Mouse (Mus musculus): ENCODE results near the gene Orai1. TPM values are rescaled to one million over a fixed set of nuclear protein-coding genes. Genes with fewer than 3 reads are reported as not detected.
A peak's percentile ranks its signal among the peaks of the same experiment; 100 is the strongest.
"Not testable (repeated sequence)": the region's sequence is repeated elsewhere in the genome, so short reads cannot be mapped to it uniquely, and the experiment has no call there.

Orai1 gene
- polyA plus RNA-seq (2012; rRNA removed), result 63.2 and 90.6 TPM in 2 replicates

DNA sequence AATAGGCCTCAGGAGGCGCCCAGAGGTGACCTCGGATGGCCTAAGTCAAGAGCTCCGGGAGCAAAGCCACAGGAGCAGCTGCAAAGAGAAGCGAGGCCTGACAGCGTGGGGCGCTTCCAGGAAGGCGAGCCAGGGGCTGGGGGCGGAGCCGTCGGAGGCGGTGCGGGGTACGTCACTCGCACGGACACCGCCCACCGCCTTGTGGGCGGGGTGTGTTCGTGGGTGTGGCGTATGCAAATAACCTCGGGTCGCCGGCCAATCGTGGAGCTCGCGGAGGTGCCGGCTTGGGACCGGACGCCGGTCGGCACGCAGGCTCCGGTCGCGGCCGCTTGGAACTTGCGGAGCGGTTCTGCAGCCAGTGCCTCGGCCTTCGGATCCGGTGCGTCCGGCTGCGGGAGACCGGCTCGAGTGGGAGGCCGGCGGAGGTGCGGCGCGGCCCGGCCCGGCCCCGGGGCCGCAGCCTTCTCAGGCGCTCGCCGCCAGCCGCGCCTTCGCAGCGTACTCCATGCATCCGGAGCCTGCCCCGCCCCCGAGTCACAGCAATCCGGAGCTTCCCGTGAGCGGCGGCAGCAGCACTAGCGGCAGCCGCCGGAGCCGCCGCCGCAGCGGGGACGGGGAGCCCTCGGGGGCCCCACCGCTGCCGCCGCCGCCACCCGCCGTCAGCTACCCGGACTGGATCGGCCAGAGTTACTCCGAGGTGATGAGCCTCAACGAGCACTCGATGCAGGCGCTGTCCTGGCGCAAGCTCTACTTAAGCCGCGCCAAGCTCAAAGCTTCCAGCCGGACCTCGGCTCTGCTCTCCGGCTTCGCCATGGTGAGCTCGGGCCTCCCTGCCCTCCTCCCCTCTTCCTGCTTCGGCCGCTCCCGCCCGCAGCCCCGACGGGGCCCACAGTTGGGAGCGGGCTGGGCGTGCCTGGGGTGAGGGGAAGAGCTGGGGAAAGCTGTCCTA lies at the start of gene Orai1:
Orai1 (plus strand) TSS at position 322 of the 949 bp plus-strand sequence.
- Histone ChIP-seq H3K27ac (ENCODE audit: insufficient read depth, low read depth, low read length) (peak within 1 kb of the TSS; percentile 92), H3K27me3 (replicated peaks; ENCODE audit: control insufficient read depth, insufficient read depth, low read length) (no peaks in the 10 kb centered on the region), H3K36me3 (ENCODE audit: control insufficient read depth, insufficient read depth, low read length) (no peaks in the 10 kb centered on the region), H3K4me1 (ENCODE audit: control insufficient read depth, insufficient read depth, low read length) (peaks cover 22% of the 10 kb centered on the region), H3K4me3 (ENCODE audit: insufficient read depth, low read depth, low read length) (peak within 1 kb of the TSS; percentile 96)
- TF ChIP-seq CTCF (conservative IDR thresholded peaks at IDR 0.05; ENCODE audit: insufficient read depth, insufficient read length, low read depth, low read length) (0 out of 2 replicates have a peak, but pooled peaks have one; percentile 10), POLR2A (IDR thresholded peaks at IDR 0.05; ENCODE audit: low read depth, low read length) (peak; percentile 11)
- WGBS, result under 1% methylated on average over 106 of the region's 106 CpGs
- peak; percentile 99 for DNase-seq

DNA sequence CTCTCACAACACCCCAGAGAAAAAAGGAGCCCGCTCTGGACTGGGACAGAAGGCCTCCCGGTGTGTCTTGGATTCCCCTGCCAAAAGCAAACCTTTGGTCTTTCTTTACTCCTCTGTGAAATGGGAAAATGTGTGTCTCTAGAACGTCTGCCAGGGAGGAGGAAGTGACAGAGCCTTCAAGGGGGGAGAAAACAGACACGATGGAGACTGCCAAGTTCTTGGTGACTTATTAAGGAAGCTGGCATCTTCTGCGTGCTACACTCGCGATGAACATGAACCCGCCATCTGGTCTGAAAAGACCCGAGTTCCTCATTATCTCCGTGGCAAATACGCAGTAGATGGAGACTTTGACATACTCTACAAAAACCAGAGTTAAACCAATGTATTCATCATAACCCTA lies 49.4 kb upstream of the Orai1 start:
- peak; percentile 83 for DNase-seq
- Histone ChIP-seq H3K27me3 (replicated peaks; ENCODE audit: control insufficient read depth, insufficient read depth, low read length) (no peaks in the 10 kb centered on the region), H3K4me1 (ENCODE audit: control insufficient read depth, insufficient read depth, low read length) (peaks cover 6% of the 10 kb centered on the region; the same call in 1 of the 2 replicates), H3K4me3 (ENCODE audit: insufficient read depth, low read depth, low read length) (no peak overlapping the region), H3K36me3 (ENCODE audit: control insufficient read depth, insufficient read depth, low read length) (no peaks in the 10 kb centered on the region), H3K27ac (ENCODE audit: insufficient read depth, low read depth, low read length) (no peak overlapping the region)
- no peak for TF ChIP-seq POLR2A (IDR thresholded peaks at IDR 0.05; ENCODE audit: low read depth, low read length)
- TF ChIP-seq CTCF (conservative IDR thresholded peaks at IDR 0.05; ENCODE audit: insufficient read depth, insufficient read length, low read depth, low read length), result no peak
- WGBS, result 55% methylated on average over 11 of the region's 11 CpGs

DNA sequence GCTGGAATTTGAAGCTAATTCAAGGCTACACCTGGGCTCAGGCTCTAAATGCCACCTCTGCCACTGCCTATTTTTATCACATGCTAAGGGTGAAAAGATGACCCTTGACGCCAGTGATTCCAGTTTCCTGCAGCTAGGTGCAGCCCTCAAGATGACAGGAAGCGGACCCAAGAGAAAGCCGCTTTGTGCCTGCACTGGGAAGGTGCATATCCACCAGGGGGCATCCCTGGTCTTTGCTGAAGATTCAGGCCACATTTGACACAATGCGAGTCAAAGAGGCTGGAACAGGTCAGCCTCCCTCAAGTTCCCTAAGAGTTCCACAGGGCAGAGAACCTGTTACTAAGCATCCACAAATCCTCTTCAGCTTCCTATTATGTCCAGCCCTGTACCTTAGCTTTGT lies 46.6 kb upstream of the Orai1 start:
- Histone ChIP-seq H3K36me3 (ENCODE audit: control insufficient read depth, insufficient read depth, low read length) (no peaks in the 10 kb centered on the region), H3K4me1 (ENCODE audit: control insufficient read depth, insufficient read depth, low read length) (peaks cover 6% of the 10 kb centered on the region; the same call in 1 of the 2 replicates), H3K27me3 (replicated peaks; ENCODE audit: control insufficient read depth, insufficient read depth, low read length) (no peaks in the 10 kb centered on the region), H3K4me3 (ENCODE audit: insufficient read depth, low read depth, low read length) (no peak overlapping the region), H3K27ac (ENCODE audit: insufficient read depth, low read depth, low read length) (no peak overlapping the region)
- peak; percentile 85 for DNase-seq
- WGBS, result 12% methylated on average over 4 of the region's 4 CpGs
- no peak for TF ChIP-seq POLR2A (IDR thresholded peaks at IDR 0.05; ENCODE audit: low read depth, low read length)
- peak; percentile 95 for TF ChIP-seq CTCF (conservative IDR thresholded peaks at IDR 0.05; ENCODE audit: insufficient read depth, insufficient read length, low read depth, low read length)

DNA sequence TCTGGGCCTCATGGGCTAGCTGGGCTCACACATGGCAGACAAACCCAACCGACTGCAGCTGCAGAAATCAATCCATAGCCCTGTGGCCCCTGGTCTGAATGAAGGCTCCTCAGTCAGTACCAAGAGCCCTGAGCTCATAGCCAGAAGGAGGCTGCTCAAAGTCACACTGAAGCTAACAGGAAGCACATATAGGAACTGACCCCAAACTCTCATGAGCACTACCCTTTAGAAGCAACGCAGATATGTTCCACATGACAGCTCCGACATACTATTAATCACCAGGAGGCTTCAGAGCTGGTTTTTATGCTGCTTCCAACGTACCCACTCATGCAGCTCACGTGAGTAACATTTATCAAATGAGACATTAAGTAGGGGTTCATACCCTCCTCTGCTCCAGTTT lies 44.8 kb upstream of the Orai1 start:
- no peak for TF ChIP-seq CTCF (conservative IDR thresholded peaks at IDR 0.05; ENCODE audit: insufficient read depth, insufficient read length, low read depth, low read length)
- TF ChIP-seq POLR2A (IDR thresholded peaks at IDR 0.05; ENCODE audit: low read depth, low read length), result no peak
- WGBS, result 74% methylated on average over 5 of the region's 5 CpGs
- Histone ChIP-seq H3K27ac (ENCODE audit: insufficient read depth, low read depth, low read length) (no peak overlapping the region), H3K36me3 (ENCODE audit: control insufficient read depth, insufficient read depth, low read length) (no peaks in the 10 kb centered on the region), H3K4me1 (ENCODE audit: control insufficient read depth, insufficient read depth, low read length) (no peaks in the 10 kb centered on the region; the same call in 1 of the 2 replicates), H3K4me3 (ENCODE audit: insufficient read depth, low read depth, low read length) (no peak overlapping the region), H3K27me3 (replicated peaks; ENCODE audit: control insufficient read depth, insufficient read depth, low read length) (no peaks in the 10 kb centered on the region)
- no peak for DNase-seq

DNA sequence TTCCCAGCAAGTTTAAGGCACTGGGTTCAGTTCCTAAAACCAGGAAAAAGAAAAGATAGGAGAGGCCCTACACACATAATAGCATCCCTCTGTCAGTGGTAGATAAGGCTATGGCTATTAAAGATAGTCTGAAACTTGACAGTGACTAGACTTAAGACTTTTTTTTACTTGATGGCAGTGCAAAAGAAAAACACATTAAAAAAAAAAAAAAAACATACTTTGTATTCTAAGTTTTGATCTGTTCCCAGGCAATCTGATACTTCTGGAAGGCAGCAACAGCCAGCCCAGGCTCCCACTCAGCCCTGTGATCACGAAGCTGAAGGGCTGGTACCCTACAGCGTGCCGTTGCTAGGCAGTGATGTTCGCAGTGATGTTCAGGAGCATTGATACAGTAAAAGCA lies 43.4 kb upstream of the Orai1 start:
- Histone ChIP-seq H3K27ac (ENCODE audit: insufficient read depth, low read depth, low read length) (no peak overlapping the region), H3K4me3 (ENCODE audit: insufficient read depth, low read depth, low read length) (no peak overlapping the region), H3K4me1 (ENCODE audit: control insufficient read depth, insufficient read depth, low read length) (no peaks in the 10 kb centered on the region; the same call in 1 of the 2 replicates), H3K36me3 (ENCODE audit: control insufficient read depth, insufficient read depth, low read length) (no peaks in the 10 kb centered on the region), H3K27me3 (replicated peaks; ENCODE audit: control insufficient read depth, insufficient read depth, low read length) (no peaks in the 10 kb centered on the region)
- no peak for DNase-seq
- 93% methylated on average over 4 of the region's 4 CpGs for WGBS
- TF ChIP-seq POLR2A (IDR thresholded peaks at IDR 0.05; ENCODE audit: low read depth, low read length) (no peak), CTCF (conservative IDR thresholded peaks at IDR 0.05; ENCODE audit: insufficient read depth, insufficient read length, low read depth, low read length) (no peak)

DNA sequence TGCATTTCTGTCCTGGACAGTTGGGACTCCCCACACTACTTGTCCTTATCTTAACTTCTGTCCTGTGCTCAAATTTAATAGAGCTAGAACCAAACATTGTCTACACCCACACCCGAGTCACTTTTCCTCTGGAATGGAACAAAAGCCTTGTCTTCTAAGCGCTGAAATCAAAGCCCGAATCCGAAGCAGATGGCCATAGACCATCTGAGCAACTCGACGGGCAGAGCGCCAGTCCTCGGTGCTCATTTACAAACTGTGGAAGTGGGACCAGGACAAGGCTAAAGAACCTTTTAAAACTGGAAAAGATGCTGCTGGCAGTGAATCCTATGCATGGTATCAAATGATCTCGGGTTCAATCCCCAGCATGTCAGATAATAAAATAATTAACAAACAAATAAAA lies 42.8 kb upstream of the Orai1 start:
- Histone ChIP-seq H3K27ac (ENCODE audit: insufficient read depth, low read depth, low read length) (no peak overlapping the region), H3K36me3 (ENCODE audit: control insufficient read depth, insufficient read depth, low read length) (no peaks in the 10 kb centered on the region), H3K4me1 (ENCODE audit: control insufficient read depth, insufficient read depth, low read length) (no peaks in the 10 kb centered on the region; the same call in 1 of the 2 replicates), H3K27me3 (replicated peaks; ENCODE audit: control insufficient read depth, insufficient read depth, low read length) (no peaks in the 10 kb centered on the region), H3K4me3 (ENCODE audit: insufficient read depth, low read depth, low read length) (no peak overlapping the region)
- no peak for DNase-seq
- no peak for TF ChIP-seq CTCF (conservative IDR thresholded peaks at IDR 0.05; ENCODE audit: insufficient read depth, insufficient read length, low read depth, low read length)
- TF ChIP-seq POLR2A (IDR thresholded peaks at IDR 0.05; ENCODE audit: low read depth, low read length), result no peak
- 88% methylated on average over 9 of the region's 9 CpGs for WGBS

DNA sequence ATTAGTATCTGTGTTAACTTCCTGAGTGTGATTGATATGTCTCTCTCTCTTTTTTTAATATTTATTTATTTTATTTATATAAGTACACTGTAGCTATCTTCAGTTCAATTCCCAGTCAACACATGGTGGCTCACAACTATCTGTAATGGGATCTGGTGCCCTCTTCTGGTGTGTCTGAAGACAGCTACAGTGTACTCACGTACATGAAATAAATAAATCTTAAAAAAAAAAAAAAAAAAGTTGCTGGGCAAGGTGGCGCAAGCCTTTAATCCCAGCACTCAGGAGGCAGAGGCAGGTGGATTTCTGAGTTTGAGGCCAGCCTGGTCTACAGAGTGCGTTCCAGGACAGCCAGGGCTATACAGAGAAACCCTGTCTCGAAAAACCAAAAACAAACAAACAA lies 40.2 kb upstream of the Orai1 start:
- not testable (repeated sequence) for H3K27me3 ChIP-seq (replicated peaks; ENCODE audit: control insufficient read depth, insufficient read depth, low read length); H3K4me3 ChIP-seq (ENCODE audit: insufficient read depth, low read depth, low read length); DNase-seq; H3K4me1 ChIP-seq (ENCODE audit: control insufficient read depth, insufficient read depth, low read length); H3K36me3 ChIP-seq (ENCODE audit: control insufficient read depth, insufficient read depth, low read length); H3K27ac ChIP-seq (ENCODE audit: insufficient read depth, low read depth, low read length)
- WGBS, result 94% methylated on average over 4 of the region's 4 CpGs
